Mouse (Mus musculus) midbrain, embryonic 10.5 days (tissue): ENCODE measurements around the gene Exoc4. TPM values are rescaled to one million over a fixed set of nuclear protein-coding genes. Genes with fewer than 3 reads are reported as not detected.
A peak's percentile ranks its signal among the peaks of the same experiment; 100 is the strongest.

ENCODE experiments used
- DNase-seq: peaks from one replicate; pipeline ENCODE4 v3.0.0-alpha.2; 2017; ENCODE audit warnings: low spot score
- H3K27ac ChIP-seq: fragments of 300-500 bp; sonication (generic); replicated peaks from 2 replicates; pipeline ENCODE4 v1.5.1; 2016; ENCODE audit warnings: mild to moderate bottlenecking
- H3K27me3 ChIP-seq: fragments of 300-500 bp; sonication (generic); 2 replicates; pipeline ENCODE4 v1.6.1; 2016; ENCODE audit warnings: low read depth, mild to moderate bottlenecking; ENCODE audit not compliant: poor library complexity, severe bottlenecking
- H3K36me3 ChIP-seq: fragments of 300-500 bp; sonication (generic); 2 replicates; pipeline ENCODE4 v1.6.1; 2016; ENCODE audit warnings: mild to moderate bottlenecking, moderate library complexity
- H3K4me1 ChIP-seq: fragments of 300-500 bp; sonication (generic); 2 replicates; pipeline ENCODE4 v1.6.1; 2016
- H3K4me3 ChIP-seq: fragments of 300-500 bp; sonication (generic); 2 replicates; pipeline ENCODE4 v1.5.1; 2016; ENCODE audit warnings: mild to moderate bottlenecking, moderate library complexity
- H3K9me3 ChIP-seq: fragments of 300-500 bp; sonication (generic); replicated peaks from 2 replicates; pipeline ENCODE4 v1.6.1; 2016; ENCODE audit warnings: mild to moderate bottlenecking
- WGBS: fragments of 180-500 bp; shearing (Covaris S2); methylation state at CpG from one replicate; pipeline ENCODE4 v1.1.7; 2016; 5-methylcytosine and 5-hydroxymethylcytosine counted together
- polyA plus RNA-seq: library from polyadenylated mRNA; unstranded; fragments of >200 nt; fragmentation: Nextera tagmentation; extraction: Ambion mirVana; gene quantifications from 2 replicates; pipeline ENCODE4 v1.2.1, GENCODE M21; 2016

The Exoc4 gene
- polyA plus RNA-seq, 1 experiment from 2014 or later: 36.2 TPM

DNA sequence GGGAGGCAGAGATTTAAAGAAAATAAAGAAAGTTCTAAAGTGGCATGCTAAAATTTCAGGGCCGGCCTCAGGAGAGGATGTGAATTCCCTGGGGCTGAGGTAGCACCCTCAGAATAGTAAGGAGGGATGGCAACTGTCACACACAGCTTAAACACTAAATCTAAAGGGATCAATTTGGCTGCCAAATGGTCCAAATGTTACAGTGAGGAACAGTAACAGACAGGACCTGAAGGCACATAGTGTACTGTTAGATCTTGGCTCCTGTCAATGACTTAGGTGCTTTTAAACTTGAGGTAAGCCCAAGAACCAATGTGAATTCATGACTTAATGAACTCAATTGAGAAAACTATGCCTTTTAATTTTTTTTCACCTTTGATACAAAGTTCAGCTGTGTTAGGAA lies 622.4 kb downstream of the Exoc4 start:
- no peak for DNase-seq
- Histone ChIP-seq H3K36me3 (no peaks in the 10 kb centered on the region), H3K4me3 (no peak overlapping the region), H3K27me3 (no peaks in the 10 kb centered on the region), H3K4me1 (peaks cover 38% of the 10 kb centered on the region), H3K9me3 (no peaks in the 10 kb centered on the region), H3K27ac (no peak overlapping the region)
- 75% methylated on average over 1 of the region's 1 CpGs for WGBS

DNA sequence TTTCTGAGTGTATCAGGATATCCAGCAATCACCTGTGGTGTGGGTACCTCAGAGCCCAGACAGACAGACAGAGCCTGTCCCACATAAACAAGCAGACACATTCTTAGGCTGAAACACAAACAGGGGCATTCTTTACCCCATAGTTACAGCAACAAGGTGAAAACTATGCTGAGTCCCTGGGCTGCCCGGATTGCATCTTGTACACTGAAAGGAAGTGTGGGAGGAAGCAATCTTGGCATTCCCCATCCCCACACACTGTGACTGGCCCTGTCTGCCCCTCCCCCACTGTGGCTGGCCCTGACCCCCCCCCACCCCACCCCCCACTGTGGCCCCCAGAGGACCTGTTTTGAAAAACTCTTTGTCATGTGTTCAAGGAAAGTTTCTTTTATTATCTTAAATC lies 623.3 kb downstream of the Exoc4 start:
- Histone ChIP-seq H3K4me1 (peaks cover 38% of the 10 kb centered on the region), H3K27ac (no peak overlapping the region; the same call in 1 of the 2 replicates), H3K27me3 (no peaks in the 10 kb centered on the region), H3K4me3 (no peak overlapping the region), H3K36me3 (no peaks in the 10 kb centered on the region), H3K9me3 (no peaks in the 10 kb centered on the region)
- no peak for DNase-seq
- 52% methylated on average over 1 of the region's 1 CpGs for WGBS

DNA sequence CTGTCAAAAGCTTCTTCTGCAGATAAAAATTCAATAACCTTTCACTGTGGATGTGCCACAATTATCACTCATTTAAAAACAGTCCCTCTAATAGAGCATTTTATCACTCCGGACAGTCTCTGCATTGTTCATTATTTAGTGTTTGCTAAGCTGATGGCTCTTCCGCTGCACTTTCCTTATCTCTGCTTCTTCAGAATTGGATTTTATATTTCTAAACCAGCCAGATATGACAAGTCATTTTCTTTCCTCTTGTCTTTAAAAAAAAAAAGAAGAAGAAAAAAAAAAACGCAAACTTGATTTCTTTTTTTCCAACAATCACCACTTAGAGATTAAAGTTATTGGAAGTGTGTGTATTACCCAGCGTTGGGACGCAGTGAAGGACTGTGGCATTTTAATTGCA lies 624.1 kb downstream of the Exoc4 start:
- Histone ChIP-seq H3K36me3 (no peaks in the 10 kb centered on the region), H3K4me1 (peaks cover 38% of the 10 kb centered on the region), H3K27ac (no peak overlapping the region), H3K4me3 (no peak overlapping the region), H3K9me3 (no peaks in the 10 kb centered on the region), H3K27me3 (no peaks in the 10 kb centered on the region)
- DNase-seq: no peak
- WGBS: 85% methylated on average over 5 of the region's 5 CpGs

DNA sequence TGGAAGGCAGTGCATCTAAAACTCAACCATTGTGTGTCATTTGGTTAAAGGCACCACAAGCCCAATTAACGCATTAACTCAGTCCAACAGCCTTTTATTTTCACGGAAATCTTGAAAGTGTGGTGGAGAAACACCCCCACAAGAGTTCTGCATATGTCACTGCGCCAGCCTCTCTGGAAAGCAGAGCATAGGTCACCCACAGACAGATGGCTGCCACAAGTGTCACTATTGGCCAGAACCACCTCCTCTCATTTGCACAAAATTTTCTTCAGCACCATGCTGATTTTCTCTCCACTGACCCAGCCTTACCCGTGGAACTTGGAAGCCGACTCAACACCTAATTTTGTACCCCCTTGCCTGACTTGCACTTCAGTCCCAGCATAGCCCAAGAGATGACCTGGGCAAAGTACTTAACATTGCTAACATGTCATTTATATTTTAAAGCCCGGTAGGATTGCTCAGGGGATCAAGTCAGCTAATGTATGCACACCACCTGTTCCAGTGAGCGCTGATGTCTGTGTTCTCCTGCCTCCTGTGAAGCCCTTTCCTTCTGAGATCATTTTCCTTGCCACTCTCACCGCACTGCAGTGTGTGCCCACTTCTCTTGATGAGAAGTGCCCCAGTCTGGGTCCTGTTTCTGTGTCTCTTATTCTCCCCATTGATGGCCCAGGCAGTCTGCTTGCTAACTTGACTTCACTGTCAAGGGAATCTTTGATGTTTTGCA lies 625.6 kb downstream of the Exoc4 start:
- Histone ChIP-seq H3K9me3 (no peaks in the 10 kb centered on the region), H3K4me3 (no peak overlapping the region), H3K27me3 (no peaks in the 10 kb centered on the region), H3K36me3 (no peaks in the 10 kb centered on the region), H3K27ac (no peak overlapping the region), H3K4me1 (peaks cover 38% of the 10 kb centered on the region)
- DNase-seq: no peak
- 77% methylated on average over 8 of the region's 8 CpGs for WGBS

DNA sequence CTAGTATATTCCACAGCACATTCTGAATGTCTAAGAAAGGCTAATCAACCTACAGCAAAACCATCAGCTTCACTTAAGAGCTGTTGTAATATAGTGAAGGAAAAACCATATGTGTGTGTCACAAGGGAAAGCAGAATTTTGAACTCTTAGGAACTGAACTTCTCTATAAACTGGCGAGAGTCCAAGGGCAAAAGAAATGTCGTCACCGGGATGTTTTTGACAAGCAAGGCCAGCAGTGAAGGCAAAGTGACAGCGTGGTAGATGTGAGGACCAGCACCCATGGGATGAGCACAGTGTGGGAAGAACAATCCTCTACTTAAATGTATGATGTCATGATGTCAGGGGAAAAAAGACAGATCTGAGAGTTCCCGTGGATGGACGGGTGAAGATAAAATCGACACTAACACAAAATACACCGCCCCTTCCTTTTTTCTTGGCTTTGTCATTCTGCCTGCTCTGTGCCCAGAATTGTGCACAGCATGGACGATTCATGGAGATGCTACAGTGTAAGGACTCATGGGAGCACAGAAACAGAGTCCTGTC lies 635.3 kb downstream of the Exoc4 start:
- 92% methylated on average over 9 of the region's 9 CpGs for WGBS
- Histone ChIP-seq H3K9me3 (no peaks in the 10 kb centered on the region), H3K4me3 (no peak overlapping the region), H3K36me3 (no peaks in the 10 kb centered on the region), H3K27ac (no peak overlapping the region), H3K4me1 (no peaks in the 10 kb centered on the region), H3K27me3 (no peaks in the 10 kb centered on the region)
- DNase-seq: no peak

DNA sequence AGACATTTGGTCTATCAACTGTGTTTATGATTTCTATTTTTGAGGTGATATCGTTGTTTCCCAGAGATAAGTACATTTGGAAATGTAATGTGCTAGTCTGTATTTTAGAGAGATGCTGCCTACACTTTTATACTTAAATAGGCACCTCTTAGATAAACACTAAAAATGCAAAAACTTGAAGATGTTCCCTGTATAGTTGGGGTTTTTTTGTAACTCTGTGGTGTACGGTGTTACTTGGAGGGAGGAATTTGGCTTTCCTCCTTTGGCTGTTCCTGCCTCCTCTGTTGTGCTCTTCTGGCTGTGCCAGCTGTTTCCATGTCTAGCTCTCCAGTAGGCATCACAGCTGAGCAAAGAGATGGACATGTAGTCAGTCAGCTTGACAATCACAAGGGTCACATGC lies 638.1 kb downstream of the Exoc4 start:
- Histone ChIP-seq H3K27me3 (no peaks in the 10 kb centered on the region), H3K36me3 (no peaks in the 10 kb centered on the region), H3K4me1 (no peaks in the 10 kb centered on the region), H3K27ac (no peak overlapping the region), H3K9me3 (no peaks in the 10 kb centered on the region), H3K4me3 (no peak overlapping the region)
- WGBS: 88% methylated on average over 2 of the region's 2 CpGs
- no peak for DNase-seq

DNA sequence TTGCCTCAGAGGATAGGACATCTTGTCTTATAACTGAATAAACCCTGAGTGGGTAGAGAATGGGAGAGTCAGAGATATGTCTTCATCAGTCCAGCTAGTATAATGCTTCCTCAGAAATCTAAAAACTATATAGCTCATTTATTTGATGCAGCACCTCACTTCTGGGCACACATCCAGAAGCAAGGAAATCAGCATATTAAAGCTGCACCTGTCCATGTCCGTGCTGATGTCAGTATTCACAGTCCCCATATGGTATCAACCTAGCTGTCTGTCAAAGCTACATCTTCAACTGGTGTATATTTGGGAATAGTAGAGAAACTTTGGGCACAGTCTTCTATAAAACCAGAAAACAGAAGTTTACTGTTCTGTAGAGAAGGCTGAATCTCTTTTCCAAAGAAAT lies 642.0 kb downstream of the Exoc4 start:
- H3K27ac ChIP-seq: no peak overlapping the region
- DNase-seq: no peak
- H3K36me3 ChIP-seq: no peaks in the 10 kb centered on the region
- 91% methylated on average over 1 of the region's 1 CpGs for WGBS
- no peaks in the 10 kb centered on the region for H3K4me1 ChIP-seq
- H3K9me3 ChIP-seq: no peaks in the 10 kb centered on the region
- H3K4me3 ChIP-seq: no peak overlapping the region
- no peaks in the 10 kb centered on the region for H3K27me3 ChIP-seq

DNA sequence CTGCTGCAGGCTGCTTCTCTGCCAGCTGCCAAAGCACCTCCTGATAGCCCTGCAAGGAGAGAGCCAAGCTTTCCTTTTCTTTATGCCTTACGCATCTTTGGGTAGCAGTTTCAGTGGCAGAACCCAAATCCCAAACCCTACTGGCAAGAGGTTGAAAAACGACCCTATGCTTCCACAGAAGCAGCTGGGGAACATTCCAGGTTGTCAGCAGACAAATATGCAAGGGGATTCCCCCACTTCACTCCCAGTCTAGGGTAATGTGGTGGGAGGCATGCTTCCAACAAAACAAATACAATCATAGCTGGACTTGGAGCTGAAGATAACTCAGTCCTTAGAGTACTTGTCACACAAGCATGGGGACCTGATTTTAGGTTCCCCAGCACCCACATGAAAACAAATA lies 643.3 kb downstream of the Exoc4 start:
- no peak for DNase-seq
- 54% methylated on average over 2 of the region's 2 CpGs for WGBS
- Histone ChIP-seq H3K4me3 (no peak overlapping the region), H3K27me3 (no peaks in the 10 kb centered on the region), H3K4me1 (no peaks in the 10 kb centered on the region), H3K9me3 (no peaks in the 10 kb centered on the region), H3K36me3 (no peaks in the 10 kb centered on the region), H3K27ac (no peak overlapping the region)

DNA sequence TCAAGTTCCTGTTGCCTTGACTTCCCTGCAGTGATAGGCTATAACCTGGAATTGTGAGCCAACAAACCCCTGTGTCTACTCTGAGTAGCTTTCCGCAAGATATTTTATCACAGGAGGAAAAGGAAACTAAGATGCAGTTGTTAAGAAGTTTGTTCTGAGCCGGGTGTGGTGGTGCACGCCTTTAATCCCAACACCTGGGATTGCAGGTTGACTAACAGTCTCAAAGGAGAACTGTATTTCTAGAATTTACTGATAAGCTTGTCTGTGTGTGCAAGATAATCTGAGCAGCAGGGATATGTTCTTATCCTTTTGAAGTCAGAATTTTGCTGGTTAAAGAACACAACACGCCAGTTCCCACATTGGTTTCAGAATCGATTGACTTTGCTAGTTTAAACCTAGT lies 651.1 kb downstream of the Exoc4 start:
- H3K4me1 ChIP-seq: no peaks in the 10 kb centered on the region
- no peak overlapping the region for H3K27ac ChIP-seq
- H3K9me3 ChIP-seq: no peaks in the 10 kb centered on the region
- H3K27me3 ChIP-seq: no peaks in the 10 kb centered on the region
- 90% methylated on average over 5 of the region's 5 CpGs for WGBS
- no peak for DNase-seq
- no peaks in the 10 kb centered on the region for H3K36me3 ChIP-seq
- H3K4me3 ChIP-seq: no peak overlapping the region

DNA sequence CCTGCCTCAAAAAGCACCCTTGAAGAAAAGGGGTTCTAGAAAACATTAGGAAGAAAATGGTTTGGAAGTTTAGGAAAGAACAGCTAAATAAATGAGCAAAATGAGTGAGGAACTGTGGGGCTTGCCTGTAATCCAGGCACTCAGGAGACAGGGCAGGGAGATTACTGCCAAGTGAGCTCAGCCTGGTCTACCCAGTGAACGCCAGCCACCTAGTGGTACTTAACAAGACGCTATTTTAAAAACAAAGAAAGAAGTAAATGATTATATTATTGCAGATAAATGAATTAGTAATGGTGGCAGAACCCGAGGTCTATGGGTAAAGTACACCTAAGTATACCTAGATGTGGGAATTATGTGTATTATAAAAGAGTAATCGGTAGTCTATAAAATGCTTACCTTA lies 651.7 kb downstream of the Exoc4 start:
- H3K4me3 ChIP-seq: no peak overlapping the region
- no peaks in the 10 kb centered on the region for H3K27me3 ChIP-seq
- no peaks in the 10 kb centered on the region for H3K4me1 ChIP-seq
- no peaks in the 10 kb centered on the region for H3K9me3 ChIP-seq
- no peak for DNase-seq
- no peak overlapping the region for H3K27ac ChIP-seq
- H3K36me3 ChIP-seq: no peaks in the 10 kb centered on the region
- WGBS: 79% methylated on average over 4 of the region's 4 CpGs

DNA sequence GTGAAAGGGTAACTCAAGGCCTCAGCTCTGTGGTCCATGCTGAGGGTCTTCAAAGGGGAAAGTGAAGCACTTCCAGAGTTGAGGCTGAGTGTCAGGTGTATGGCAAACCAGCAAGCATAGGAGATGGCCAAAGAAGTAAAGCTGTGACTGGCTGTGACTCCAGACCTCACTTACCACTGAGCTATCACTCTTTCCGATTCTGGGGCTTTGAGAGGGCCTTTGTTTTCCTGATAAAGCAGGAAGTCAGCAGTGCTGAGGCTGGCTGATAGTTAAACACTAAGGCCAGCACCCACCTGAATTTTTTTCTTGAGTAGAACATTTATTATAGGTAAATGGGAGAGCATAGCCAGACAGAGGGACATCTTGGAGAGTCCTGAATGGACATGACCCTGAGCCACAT lies 656.2 kb downstream of the Exoc4 start:
- WGBS: 74% methylated on average over 1 of the region's 1 CpGs

DNA sequence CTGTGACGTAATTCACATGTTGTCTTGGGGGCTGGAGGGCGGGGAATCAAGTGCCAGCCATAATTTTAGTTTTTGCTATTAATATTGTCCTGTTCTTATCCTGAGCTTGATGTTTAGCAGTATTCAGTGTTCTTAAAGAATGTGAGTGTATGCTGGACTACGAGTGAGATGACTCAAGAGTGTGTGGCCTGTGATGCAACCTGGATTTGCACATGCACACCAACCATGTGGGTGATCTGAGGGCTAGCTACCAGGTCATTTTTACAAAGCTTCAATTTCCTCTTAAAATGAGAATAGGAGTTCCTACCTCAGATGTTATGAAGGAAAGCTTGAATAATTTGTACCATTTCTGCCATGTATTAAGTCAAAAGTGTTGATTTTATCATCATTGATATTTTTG lies 661.8 kb downstream of the Exoc4 start:
- Histone ChIP-seq H3K4me3 (no peak overlapping the region), H3K27me3 (no peaks in the 10 kb centered on the region), H3K9me3 (no peaks in the 10 kb centered on the region), H3K36me3 (no peaks in the 10 kb centered on the region), H3K4me1 (peaks cover 16% of the 10 kb centered on the region), H3K27ac (no peak overlapping the region)
- no peak for DNase-seq
- WGBS: 85% methylated on average over 3 of the region's 3 CpGs

More for the DNA sequence above, 656.2 kb downstream of the Exoc4 start:
- no peaks in the 10 kb centered on the region for H3K36me3 ChIP-seq
- H3K4me1 ChIP-seq: no peaks in the 10 kb centered on the region
- no peak overlapping the region for H3K4me3 ChIP-seq
- no peaks in the 10 kb centered on the region for H3K9me3 ChIP-seq
- no peak for DNase-seq
- H3K27ac ChIP-seq: no peak overlapping the region
- H3K27me3 ChIP-seq: no peaks in the 10 kb centered on the region

DNA sequence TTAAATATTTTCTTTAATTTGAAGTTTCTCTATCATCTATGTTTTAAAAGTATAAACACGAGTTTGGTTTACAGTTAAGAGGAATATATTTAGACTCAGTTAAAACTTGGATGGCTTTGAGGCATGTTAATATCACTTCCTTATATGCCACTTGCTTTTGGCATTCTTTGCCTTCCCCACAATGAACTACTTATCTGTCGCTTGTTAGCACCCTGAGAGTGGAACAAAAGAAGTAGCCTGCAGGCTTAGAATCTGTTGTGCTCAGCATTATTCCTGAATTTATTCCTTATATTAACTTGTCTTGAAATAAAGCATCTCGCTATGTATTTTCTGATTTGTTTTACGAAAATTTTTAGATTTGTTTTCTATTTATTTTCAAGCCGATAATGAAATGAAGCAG lies 664.2 kb downstream of the Exoc4 start:
- no peaks in the 10 kb centered on the region for H3K36me3 ChIP-seq
- H3K27me3 ChIP-seq: no peaks in the 10 kb centered on the region
- no peak overlapping the region for H3K4me3 ChIP-seq
- no peaks in the 10 kb centered on the region for H3K9me3 ChIP-seq
- H3K27ac ChIP-seq: 0 out of 2 replicates have a peak overlapping the region, but pooled peaks have one; percentile 1
- H3K4me1 ChIP-seq: peaks cover 16% of the 10 kb centered on the region
- DNase-seq: no peak
- 73% methylated on average over 5 of the region's 5 CpGs for WGBS
